Mouse (Mus musculus) lung, postnatal 14 days (tissue): ENCODE results near the gene Fam193a.

Experiments used
- DNase-seq: peaks from one replicate; pipeline ENCODE4 v3.0.0; 2021

Fam193a gene

GRCm38 (mm10) chr5:34369341-34370021 is at the start of gene Fam193a:
Fam193a (plus strand) TSS chr5:34369933.
- peak; percentile 98 for DNase-seq

DNA sequence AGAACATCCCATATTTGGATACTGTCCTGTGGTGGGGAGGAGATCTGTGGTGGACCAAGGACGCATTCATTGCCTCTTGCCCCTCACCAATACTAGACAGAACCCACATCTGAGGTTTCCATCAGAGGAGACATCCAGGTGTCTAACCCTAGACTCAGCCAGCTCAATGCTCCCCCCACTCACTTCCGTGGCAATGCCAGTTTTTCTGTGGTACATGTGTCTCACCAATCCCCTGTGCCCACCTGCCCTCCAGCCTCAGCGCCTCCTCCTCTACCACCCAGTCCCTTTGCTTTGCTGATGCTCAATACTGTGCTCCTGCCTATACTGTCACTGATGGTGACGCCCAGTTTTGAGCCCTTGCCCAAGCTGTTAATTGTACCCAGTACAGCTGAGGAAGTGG is 48.5 kb upstream of the Fam193a start:
- DNase-seq: no peak

DNA sequence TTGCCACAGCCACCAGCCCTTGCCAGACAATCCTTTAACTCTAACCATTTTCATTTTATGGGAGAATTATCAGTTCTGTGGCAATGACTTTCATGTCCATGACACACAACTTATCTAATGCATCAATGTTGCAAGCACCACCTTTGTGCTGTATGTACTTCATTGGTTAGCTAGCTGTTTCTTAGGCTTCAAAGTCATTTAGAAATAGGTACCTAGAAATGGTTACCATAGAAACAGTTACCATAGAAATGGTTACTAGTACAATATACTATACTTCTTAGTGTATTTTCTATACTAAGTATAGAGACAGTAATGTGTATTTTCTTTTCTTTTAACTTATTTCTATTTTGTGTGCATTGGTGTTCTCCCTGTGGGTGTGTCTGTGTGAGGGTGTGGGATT is 44.4 kb upstream of the Fam193a start:
- DNase-seq: no peak

- peak; percentile 5 for DNase-seq
Observed at GRCm38 (mm10) chr5:34326249-34326691, 43.5 kb upstream of the Fam193a start.

- DNase-seq: peak; percentile 6
Observed at GRCm38 (mm10) chr5:34326875-34327576, 42.7 kb upstream of the Fam193a start.

DNA sequence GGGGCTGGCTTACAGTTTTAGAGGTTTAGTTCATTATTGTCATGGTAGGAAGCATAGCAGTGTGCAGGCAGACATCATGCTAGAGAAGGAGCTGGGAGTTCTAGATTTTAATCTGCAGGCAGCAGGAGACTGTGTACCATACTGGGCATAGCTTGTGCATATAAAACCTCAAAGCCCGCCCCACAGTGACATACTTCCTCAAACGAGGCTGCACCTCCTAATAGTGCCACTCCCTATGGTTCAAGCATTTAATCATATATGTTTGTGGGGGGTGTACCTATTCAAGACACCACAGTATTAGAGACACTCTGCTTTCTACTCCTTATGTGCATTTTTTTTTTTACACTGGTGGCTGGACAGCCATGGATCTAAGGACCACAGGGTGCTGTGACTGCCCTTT is 39.6 kb upstream of the Fam193a start:
- DNase-seq: no peak

DNA sequence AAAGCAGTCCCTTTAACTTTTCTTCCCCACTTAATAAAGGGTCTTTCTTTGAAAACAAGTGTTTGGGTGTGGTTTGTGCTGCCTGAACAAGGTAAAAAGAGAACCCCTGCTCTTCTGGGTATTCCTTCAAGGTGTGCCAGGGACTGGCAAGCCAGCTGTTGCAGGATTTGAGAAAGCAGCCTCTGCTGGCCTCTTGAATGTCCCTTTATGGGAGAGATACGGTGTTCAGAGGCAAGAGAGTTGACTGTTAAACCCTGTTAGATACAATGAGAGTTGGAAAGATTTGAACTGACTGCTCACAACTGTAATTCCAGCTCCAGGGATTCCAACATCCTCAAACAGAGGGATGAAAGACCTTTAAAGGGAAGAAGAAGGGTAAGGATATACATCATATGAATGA is 35.7 kb upstream of the Fam193a start:
- DNase-seq: no peak

GRCm38 (mm10) chr5:34335539-34336096 is 34.1 kb upstream of the Fam193a start:
- no peak for DNase-seq

- peak; percentile 99 for DNase-seq
Observed at GRCm38 (mm10) chr5:34336097-34336774, 33.5 kb upstream of the Fam193a start, which contains the start of gene Rnf4. Rnf4 (plus strand) TSS chr5:34336289.

DNA sequence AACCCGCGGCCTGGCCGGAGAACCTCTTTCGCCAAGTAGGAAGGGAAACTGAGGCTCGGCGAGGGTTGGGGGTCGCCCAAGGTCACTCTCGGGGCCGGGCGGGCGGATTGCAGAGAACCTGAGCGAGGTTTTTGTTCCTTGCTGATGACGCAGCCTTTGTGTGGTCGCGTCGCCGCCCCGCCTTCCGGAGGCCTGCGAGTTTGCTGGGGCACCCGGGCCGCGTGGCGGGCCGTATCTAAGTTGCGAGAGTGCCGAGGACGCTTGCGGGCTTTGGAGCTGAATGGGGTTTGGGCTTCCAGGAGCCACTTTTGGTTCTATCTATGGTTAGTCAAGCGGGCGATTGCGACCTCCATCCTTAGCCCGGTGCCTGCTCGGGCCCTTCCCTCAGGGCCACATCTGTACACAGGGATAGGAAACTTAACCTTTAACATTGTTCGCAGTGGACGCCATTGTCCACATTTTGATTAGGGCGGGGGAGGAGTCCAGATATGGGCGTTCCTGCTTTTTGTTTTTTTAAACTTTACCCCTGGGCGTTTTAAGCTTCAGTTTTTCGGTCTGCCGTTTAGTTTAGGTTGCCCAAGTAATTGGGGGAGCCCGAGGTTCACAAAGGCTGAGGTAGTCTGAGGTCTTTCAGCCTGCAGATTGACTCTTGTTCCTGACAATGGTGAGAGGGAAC is 32.8 kb upstream of the Fam193a start:
- peak; percentile 55 for DNase-seq

DNA sequence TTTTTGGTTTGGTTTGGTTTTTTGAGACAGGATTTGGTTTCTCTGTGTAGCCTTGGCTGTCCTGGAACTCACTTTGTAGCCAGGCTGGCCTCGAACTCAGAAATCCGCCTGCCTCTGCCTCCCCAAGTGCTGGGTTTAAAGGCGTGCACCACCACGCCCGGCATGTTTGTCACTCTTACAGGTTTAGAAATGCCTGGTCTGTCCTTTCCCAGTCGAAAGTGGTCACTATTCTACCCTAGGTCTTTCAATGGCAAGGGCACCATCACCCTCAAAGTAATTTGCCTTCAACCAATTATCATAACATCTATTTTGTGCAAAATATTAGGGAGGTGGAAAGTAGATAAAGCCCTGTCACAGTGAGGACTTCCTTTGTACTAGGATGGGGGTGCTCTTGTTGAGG is 29.5 kb upstream of the Fam193a start:
- DNase-seq: no peak

DNA sequence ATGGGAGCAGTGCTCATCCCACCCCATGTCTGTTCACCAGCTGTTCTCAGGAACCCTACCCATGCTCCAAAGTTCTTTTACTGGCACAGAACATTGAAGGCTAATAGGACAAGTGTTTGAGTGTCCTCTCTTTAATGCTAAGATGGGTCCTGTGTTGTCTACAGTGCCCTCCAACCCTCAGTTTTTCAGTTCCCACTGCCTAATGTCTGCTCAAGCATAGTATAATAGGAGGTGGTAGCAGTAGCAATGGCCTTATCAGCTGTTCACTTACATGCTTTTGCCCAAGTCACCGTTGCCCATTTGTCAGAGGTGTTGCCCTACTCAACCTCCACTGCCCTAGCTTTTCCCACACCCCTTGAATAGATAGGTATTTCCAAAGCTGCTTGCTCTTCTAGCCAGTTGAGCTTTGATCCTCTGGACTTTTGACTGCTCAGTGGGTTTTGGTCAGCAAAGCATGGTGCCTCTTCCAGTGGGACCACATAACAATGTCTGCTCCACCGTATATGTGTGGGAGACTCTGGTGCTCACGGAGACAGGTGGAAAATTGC is 17.6 kb upstream of the Fam193a start:
- no peak for DNase-seq

- no peak for DNase-seq
Observed at GRCm38 (mm10) chr5:34360261-34360660, 9.5 kb upstream of the Fam193a start.

GRCm38 (mm10) chr5:34363115-34363514 is 6.6 kb upstream of the Fam193a start:
- DNase-seq: no peak

- no peak for DNase-seq
Observed at GRCm38 (mm10) chr5:34368551-34369290, 1.0 kb upstream of the Fam193a start.

DNA sequence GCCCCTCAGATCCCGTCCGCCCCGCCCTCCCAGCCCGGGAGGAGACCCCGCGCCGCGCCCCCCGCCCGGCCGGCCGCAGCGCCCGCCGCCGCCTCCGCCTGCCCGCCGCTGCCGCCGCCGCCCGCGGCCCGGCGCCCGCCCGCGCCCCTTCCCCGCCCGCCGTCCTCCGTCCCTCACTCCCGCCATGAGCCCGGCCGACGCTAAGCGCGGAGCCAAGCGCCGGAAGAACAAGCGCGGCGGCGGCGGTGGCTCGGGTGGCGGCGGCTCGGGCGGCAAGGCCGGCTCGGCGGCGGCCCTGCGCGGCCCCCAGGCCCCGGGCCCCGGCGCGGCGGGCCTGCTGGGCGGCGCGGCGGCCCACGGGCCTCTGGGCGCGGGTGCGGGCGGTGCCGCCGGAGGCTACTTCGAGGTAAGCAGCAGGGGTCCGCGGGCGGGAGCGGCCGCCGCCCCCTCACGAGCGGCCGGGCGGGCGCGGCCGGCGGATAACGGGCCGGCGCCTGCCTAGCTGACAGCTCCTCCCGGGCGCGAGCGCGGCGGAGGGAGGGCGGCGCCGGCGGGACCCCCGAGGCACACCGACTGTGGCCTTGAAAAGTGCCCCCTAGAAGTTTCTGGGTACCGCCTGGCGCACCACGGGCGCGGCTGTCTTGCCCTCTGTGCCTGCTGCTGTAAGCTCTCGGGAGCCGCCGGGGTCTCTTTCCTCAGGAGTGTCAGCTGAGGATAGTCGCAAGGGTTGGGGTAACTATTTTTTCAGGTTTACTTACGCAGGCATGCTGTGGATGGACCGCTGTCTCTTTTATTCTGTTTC is 490 bp downstream of the Fam193a start:
- DNase-seq: peak; percentile 19

- DNase-seq: no peak
Observed at GRCm38 (mm10) chr5:34370840-34371239, 1.1 kb downstream of the Fam193a start.

DNA sequence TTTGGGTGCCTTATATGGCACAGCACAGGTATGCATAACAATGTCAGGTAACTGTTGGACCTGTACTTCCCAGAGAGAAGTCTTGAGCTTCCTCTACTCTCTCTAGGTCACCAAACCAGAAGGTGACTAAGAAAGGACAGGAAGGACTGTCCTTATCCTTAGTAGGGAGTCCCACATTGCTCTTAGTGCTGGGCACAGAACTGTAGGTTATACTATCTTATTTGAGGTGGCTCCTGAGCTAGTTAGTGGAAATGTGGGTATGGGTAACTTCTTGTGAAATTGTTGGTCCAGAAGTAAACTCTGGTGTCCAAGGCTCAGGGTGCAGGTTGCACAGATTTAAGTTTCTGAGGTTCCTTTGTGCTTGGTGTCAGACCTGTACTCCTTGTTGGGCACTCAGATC is 2.4 kb downstream of the Fam193a start:
- DNase-seq: no peak

DNA sequence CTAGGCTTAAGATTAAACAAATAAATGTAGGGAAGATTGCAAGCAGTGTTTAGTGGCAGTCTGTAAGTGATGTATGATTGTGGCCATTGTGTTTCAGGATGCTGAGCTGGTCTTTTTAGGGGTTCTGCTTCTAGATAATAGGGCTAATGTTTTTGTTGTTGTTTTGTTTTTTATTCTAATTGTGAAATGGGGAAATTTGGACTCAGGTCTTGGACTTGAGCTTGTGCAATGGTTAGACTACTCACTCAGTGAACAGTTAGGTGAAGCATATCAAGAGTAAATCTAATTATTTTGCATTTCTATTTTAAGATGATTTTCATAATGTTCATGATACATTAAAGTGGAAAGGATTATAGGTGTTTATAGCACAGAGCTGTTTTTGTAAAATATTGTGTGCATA is 2.8 kb downstream of the Fam193a start:
- DNase-seq: no peak

- no peak for DNase-seq
Observed at GRCm38 (mm10) chr5:34378787-34379186, 9.1 kb downstream of the Fam193a start.

- DNase-seq: no peak
Observed at GRCm38 (mm10) chr5:34381700-34382099, 12.0 kb downstream of the Fam193a start.
